Mouse (Mus musculus) kidney, adult 2 months (tissue): ENCODE measurements around the gene Dhx37. TPM values are rescaled to one million over a fixed set of nuclear protein-coding genes. Genes with fewer than 3 reads are reported as not detected.

Experiments
- DNase-seq: peaks from one replicate; pipeline ENCODE4 v3.0.0; 2021
- H3K27ac ChIP-seq: fragments of 200-500 bp; 2 replicates; pipeline ENCODE4 v1.5.1; 2012; ENCODE audit warnings: low read depth, low read length, control low read depth, inconsistent platforms; ENCODE audit not compliant: insufficient read depth
- H3K27me3 ChIP-seq: fragments of 200-500 bp; replicated peaks from 2 replicates; pipeline ENCODE4 v1.6.1; 2012; ENCODE audit warnings: mild to moderate bottlenecking, moderate library complexity, low read length, inconsistent platforms; ENCODE audit not compliant: control insufficient read depth, insufficient read depth
- H3K36me3 ChIP-seq: fragments of 200-500 bp; 2 replicates; pipeline ENCODE4 v1.6.1; 2012; ENCODE audit warnings: mild to moderate bottlenecking, moderate library complexity, low read length, inconsistent platforms; ENCODE audit not compliant: control insufficient read depth, insufficient read depth
- H3K4me1 ChIP-seq: fragments of 200-500 bp; 2 replicates; pipeline ENCODE4 v1.6.1; 2011; ENCODE audit warnings: low read length; ENCODE audit not compliant: control insufficient read depth, insufficient read depth
- H3K4me3 ChIP-seq: fragments of 200-500 bp; 2 replicates; pipeline ENCODE4 v1.5.1; 2011; ENCODE audit warnings: mild to moderate bottlenecking, low read depth, low read length, control low read depth; ENCODE audit not compliant: insufficient read depth
- CTCF ChIP-seq: fragments of 200-500 bp; conservative IDR thresholded peaks from 2 replicates; pipeline ENCODE4 v1.5.1; 2011; ENCODE audit warnings: low read depth, mild to moderate bottlenecking, control low read depth, low read length, moderate library complexity, mixed read lengths; ENCODE audit not compliant: insufficient read depth, insufficient read length
- POLR2A ChIP-seq: fragments of 200-500 bp; IDR thresholded peaks from one replicate; pipeline ENCODE4 v1.6.1; 2011; ENCODE audit warnings: low read depth, low read length, control low read depth
- WGBS: fragments of 180-500 bp; shearing (Covaris S2); methylation state at CpG from one replicate; pipeline ENCODE4 v1.1.7; 2018; 5-methylcytosine and 5-hydroxymethylcytosine counted together
- polyA plus RNA-seq: library from polyadenylated mRNA; depleted of rRNA; stranded (reverse); fragments of >200 nt; gene quantifications from 2 replicates; pipeline ENCODE4 v1.2.3, GENCODE M21; 2012; rRNA removed

Dhx37 gene
- polyA plus RNA-seq: 10.8 and 16.4 TPM in 2 replicates

DNA sequence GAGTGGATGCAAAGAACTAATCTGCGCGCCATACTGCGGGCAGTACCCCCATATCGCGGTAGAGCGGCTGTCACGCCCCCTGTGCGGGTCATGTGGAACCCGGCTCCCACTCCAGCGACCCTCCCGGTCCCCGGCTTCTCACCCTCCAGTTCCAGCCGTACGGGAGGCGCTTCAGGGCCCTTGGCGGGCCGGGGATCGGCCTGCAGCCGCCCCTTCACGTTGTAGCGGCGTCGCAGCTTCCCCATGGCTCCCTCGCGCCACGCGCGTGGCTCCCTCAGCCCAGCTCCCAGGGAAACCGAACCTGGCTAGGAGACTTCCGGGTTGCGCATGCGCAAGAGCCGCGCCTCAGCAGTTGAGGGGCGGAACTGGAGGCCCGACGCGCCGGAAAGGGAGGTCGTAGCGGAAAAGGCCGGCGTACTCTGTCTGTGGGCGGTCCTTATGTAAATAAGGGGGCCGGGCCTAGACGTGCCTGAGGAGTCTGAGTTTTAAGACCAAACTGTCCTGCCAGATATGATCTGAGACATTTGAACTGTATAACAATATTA lies at the start of gene Dhx37:
Gene Dhx37 (minus strand): TSS at position 329 of the 545 bp plus-strand sequence.
- H3K27ac ChIP-seq: 0 out of 2 replicates have a peak within 1 kb of the TSS, but pooled peaks have one; percentile 3
- H3K36me3 ChIP-seq: no peaks in the 10 kb centered on the region
- H3K4me3 ChIP-seq: peak within 1 kb of the TSS; percentile 82
- H3K27me3 ChIP-seq: no peaks in the 10 kb centered on the region
- WGBS: 1% methylated on average over 46 of the region's 46 CpGs
- DNase-seq: peak; percentile 96
- TF ChIP-seq CTCF (no peak), POLR2A (peak; percentile 55)
- 0 out of 2 replicates have a peak, but pooled peaks cover 8% of the 10 kb centered on the region for H3K4me1 ChIP-seq

DNA sequence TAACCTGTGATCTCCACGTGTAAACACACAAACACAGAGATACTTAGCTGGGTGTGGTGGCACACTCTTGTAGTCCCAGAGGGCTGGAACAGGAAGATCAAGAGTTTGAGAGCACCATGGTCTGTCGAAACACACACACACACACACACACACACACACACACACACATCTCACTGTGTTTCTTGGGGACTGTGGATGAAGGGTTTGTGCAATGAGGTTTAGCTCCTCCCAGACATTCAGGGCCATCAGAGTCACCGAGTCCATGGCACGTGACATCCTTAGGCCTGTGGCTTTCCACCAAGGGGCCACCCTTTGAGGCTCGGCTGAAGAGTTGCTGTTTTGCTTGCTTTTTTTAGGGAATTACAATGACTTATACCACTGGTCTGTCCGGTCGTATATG lies 48.6 kb upstream of the Dhx37 start:
- Histone ChIP-seq H3K4me3 (no peak overlapping the region), H3K4me1 (peaks cover 20% of the 10 kb centered on the region), H3K36me3 (peaks cover 2% of the 10 kb centered on the region; the same call in 1 of the 2 replicates), H3K27ac (no peak overlapping the region), H3K27me3 (no peaks in the 10 kb centered on the region)
- 84% methylated on average over 7 of the region's 7 CpGs for WGBS
- TF ChIP-seq POLR2A (no peak), CTCF (no peak)
- DNase-seq: no peak

DNA sequence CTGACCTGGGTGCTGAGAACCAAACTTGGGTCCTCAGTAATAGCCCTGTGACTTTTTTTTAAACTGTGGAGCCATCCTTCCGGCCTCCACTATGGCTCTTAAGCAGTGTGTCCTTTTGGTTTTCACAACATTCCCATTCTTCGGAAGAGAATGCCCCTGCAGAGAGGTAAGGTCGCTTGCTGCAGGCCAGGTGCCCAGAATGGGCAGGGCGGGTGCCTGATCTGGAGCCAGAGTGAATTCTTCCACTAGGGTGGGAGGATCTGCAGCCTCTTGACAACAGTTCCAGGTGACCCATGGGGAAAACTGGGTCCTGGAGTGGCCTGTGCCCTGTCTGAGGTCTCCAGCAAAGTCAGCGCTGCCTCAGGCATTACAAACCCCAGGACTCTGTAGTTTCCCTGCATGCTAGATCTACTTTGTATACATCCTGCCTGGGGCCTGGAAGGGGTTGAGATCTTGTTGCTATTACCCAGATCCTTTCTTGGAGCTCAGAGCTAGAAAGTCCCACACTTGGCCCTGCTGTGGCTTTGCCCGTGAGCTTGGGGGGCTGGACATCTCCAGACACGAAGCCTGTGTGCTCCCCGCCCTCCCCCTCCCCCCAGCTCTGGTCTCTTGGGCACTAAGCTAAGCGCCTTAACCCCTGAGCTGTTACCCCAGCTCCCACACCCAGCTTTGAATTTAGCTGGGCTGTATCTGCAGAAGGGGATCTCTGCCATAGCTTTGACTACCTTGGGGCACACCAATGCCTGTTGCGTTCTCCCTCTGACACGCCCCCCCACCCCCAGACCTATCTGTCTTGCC lies 46.7 kb upstream of the Dhx37 start:
- Histone ChIP-seq H3K36me3 (peaks cover 2% of the 10 kb centered on the region; the same call in 1 of the 2 replicates), H3K27me3 (no peaks in the 10 kb centered on the region), H3K4me1 (peaks cover 10% of the 10 kb centered on the region), H3K4me3 (no peak overlapping the region), H3K27ac (no peak overlapping the region)
- 72% methylated on average over 11 of the region's 11 CpGs for WGBS
- DNase-seq: peak; percentile 63
- TF ChIP-seq CTCF: no peak
- TF ChIP-seq POLR2A: no peak

DNA sequence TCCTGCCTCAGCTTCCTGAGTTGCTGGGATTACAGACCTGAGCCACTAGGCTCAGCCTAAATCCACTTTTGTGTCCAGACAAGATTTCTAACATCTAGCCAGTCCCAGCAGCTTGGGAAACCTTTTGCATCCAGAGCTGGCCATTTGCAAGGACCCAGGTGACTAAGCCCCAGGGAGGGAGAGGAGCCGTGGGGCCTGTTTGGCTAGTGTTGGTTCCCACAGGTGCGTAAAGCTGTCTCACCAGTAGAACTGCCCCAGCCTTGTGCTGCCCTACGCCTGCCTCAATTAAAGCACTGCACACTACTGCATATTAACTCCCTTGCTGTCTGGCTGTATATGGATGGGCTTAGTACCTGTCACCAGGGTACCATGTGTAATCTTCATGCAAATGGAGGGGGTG lies 45.5 kb upstream of the Dhx37 start:
- no peak overlapping the region for H3K27ac ChIP-seq
- H3K4me1 ChIP-seq: peaks cover 3% of the 10 kb centered on the region; the same call in 1 of the 2 replicates
- no peak overlapping the region for H3K4me3 ChIP-seq
- WGBS: 86% methylated on average over 3 of the region's 3 CpGs
- TF ChIP-seq POLR2A: no peak
- TF ChIP-seq CTCF: no peak
- no peak for DNase-seq
- peaks cover 2% of the 10 kb centered on the region; the same call in 1 of the 2 replicates for H3K36me3 ChIP-seq
- no peaks in the 10 kb centered on the region for H3K27me3 ChIP-seq

DNA sequence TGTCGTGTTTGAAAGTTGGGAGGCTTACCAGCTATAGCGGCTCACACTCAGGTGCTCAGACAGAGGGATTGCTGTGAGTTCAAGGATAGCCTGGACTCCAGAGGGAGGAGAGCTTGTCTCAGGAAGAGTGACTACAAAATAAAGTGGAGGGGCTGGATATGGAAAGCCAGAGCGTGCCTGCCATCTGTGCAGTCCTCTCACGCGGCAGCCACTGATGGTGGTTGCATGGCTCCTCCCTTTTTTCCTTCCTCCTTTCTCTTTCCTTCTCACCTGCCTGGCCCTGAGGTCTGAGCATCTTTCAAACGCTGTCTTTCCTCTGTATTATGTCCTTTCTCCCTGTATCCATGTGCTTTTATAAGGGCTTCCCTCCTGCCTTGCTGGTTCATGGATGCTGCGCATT lies 44.1 kb upstream of the Dhx37 start:
- Histone ChIP-seq H3K27ac (no peak overlapping the region), H3K4me3 (peak overlapping the region; percentile 85), H3K4me1 (peaks cover 3% of the 10 kb centered on the region; the same call in 1 of the 2 replicates), H3K36me3 (peaks cover 1% of the 10 kb centered on the region; the same call in 1 of the 2 replicates), H3K27me3 (no peaks in the 10 kb centered on the region)
- TF ChIP-seq POLR2A (no peak), CTCF (no peak)
- no peak for DNase-seq
- 81% methylated on average over 7 of the region's 7 CpGs for WGBS

DNA sequence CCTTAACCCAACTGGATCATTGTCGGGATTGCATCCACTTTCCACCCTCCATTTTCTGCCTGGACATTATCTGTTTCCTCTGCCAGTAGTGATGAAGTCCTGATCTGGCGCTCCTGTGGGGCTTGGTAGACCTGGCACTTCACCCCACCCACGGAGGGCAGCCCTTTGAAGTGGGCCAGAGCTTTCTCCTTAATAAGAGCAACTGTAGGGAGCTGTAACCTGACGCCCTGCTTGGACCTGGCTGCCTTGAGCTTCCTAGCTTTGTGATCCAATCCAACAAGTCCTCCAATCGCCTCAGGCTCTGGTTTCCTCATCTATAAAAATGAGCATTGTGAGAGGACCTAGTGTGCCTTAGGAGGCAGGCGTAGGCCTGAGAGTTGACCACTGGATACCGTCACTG lies 43.6 kb upstream of the Dhx37 start:
- 67% methylated on average over 7 of the region's 7 CpGs for WGBS
- DNase-seq: no peak
- no peak overlapping the region for H3K27ac ChIP-seq
- peak overlapping the region; percentile 85 for H3K4me3 ChIP-seq
- peaks cover 3% of the 10 kb centered on the region; the same call in 1 of the 2 replicates for H3K4me1 ChIP-seq
- TF ChIP-seq CTCF: no peak
- TF ChIP-seq POLR2A: no peak
- H3K36me3 ChIP-seq: no peaks in the 10 kb centered on the region
- H3K27me3 ChIP-seq: no peaks in the 10 kb centered on the region

DNA sequence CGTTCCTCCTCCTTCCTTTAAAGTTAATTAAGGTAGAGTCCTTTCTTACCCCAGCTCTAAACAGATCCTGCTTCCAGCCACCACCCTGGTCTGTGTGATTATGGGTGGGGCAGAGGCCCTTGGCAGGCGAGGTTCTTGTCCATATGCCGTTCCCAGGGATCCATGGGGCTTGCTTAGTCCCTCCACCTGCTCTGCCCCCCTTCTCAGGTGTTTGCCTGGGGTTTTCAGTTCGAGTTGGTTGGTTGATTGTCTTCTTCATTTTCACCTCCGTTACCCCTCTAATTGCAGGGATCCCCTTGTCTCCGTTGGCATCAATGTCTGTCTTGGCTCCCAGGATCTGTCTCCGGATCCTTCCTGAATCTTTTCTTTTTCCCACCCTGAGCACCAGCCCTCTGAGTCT lies 42.9 kb upstream of the Dhx37 start:
- H3K27me3 ChIP-seq: no peaks in the 10 kb centered on the region
- H3K36me3 ChIP-seq: no peaks in the 10 kb centered on the region
- no peak for DNase-seq
- 63% methylated on average over 7 of the region's 7 CpGs for whole genome bisulfite sequencing
- peaks cover 3% of the 10 kb centered on the region; the same call in 1 of the 2 replicates for H3K4me1 ChIP-seq
- H3K4me3 ChIP-seq: peak overlapping the region; percentile 85
- no peak for TF ChIP-seq CTCF
- TF ChIP-seq POLR2A: no peak
- no peak overlapping the region for H3K27ac ChIP-seq
